In the genomic region with DNA sequence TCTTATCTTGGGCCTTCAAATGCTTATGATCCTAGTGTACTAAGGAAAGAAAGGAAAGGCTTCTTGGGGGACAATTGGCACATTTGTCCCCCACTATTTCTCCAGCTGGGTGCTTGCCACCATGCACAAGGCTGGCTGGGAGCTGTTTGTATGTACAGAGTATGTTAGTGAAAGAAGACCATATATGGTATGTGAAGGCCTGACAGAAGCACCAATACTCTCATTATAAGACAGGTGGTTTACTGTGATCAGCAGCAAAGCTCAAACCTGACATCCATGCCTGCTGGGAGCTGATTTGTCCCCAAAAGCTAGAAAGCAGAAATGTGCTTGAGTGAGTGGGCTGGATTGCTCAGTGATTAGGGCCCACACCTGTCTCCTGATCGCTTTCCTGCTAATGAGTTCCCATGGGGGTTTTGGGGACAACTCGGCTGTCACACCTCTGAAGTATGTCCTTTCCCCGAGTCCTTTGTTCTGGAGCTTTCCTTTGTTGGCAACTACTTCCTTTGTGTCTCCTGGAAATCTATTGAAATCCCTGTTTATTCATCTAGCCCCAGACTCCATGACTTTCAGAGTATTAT, we compare ENCODE assay signal across 31 mouse cellular contexts. TPM values are rescaled to one million over a fixed set of nuclear protein-coding genes. Genes with fewer than 3 reads are reported as not detected.
DNase-seq lines count a peak whose midpoint lies in the region; ATAC-seq and TF ChIP-seq lines count a peak whose summit lies in the region.
"Had no signal": no experiment of that assay in that cellular context is flagged by ENCODE, and none has a peak within 500 bp of the region (broad histone marks: within the 10 kb centered on the region; RNA-seq: fewer than 3 reads in every experiment).

No protein-coding gene starts in this region.

- peak; percentile 20 for DNase-seq in forebrain, embryonic 14.5 days (ENCODE audit: low spot score)
- DNase-seq in forebrain, postnatal 0 days, result no peak
- peak; percentile 49 for DNase-seq in midbrain, embryonic 14.5 days
- no peak for DNase-seq in midbrain, embryonic 10.5 days (ENCODE audit: low spot score)
- DNase-seq in limb, embryonic 10.5 days (ENCODE audit: low spot score), result no peak
- DNase-seq: adrenal gland, adult 8-10 months; adrenal gland, postnatal 25 days; cerebellum, adult 11 months; cerebellum, adult 2 months; cerebellum, adult 9-11 months; cerebellum, postnatal 25 days; gastrocnemius, adult 2 months; gastrocnemius, postnatal 14 days; heart, adult 18-20 months; heart, postnatal 14 days; heart, postnatal 4 days had no signal

- no peak overlapping the region for H3K4me3 ChIP-seq in forebrain, embryonic 14.5 days (ENCODE audit: low read depth, low read length)
- no peak overlapping the region for H3K4me3 ChIP-seq in forebrain, postnatal 0 days (ENCODE audit: low read depth, low read length)
- H3K4me3 ChIP-seq in midbrain, embryonic 14.5 days (replicated peaks; ENCODE audit: low read depth, low read length), result no peak overlapping the region
- no peak overlapping the region for H3K4me3 ChIP-seq in midbrain, embryonic 10.5 days
- no peak overlapping the region for H3K4me3 ChIP-seq in midbrain, embryonic 16.5 days (ENCODE audit: low read depth, low read length)
- H3K4me3 ChIP-seq in limb, embryonic 10.5 days, result no peak overlapping the region
- H3K4me3 ChIP-seq: embryonic facial prominence, embryonic 13.5 days; forebrain, embryonic 10.5 days; forebrain, embryonic 15.5 days; gastrocnemius, adult 2 months; heart, embryonic 13.5 days had no signal

- TF ChIP-seq CTCF in forebrain, postnatal 0 days (IDR thresholded peaks at IDR 0.05; ENCODE audit: low read depth), result no peak

- H3K9me3 ChIP-seq in forebrain, embryonic 14.5 days (replicated peaks; ENCODE audit: control insufficient read depth, low read length), result no peaks in the 10 kb centered on the region
- H3K9me3 ChIP-seq in forebrain, postnatal 0 days (ENCODE audit: low read length), result no peaks in the 10 kb centered on the region
- no peaks in the 10 kb centered on the region for H3K9me3 ChIP-seq in midbrain, embryonic 14.5 days (ENCODE audit: control insufficient read depth, low read length)
- H3K9me3 ChIP-seq in midbrain, embryonic 10.5 days (replicated peaks), result no peaks in the 10 kb centered on the region
- H3K9me3 ChIP-seq in midbrain, embryonic 16.5 days (replicated peaks; ENCODE audit: control insufficient read depth, low read length, poor library complexity, severe bottlenecking), result no peaks in the 10 kb centered on the region
- H3K9me3 ChIP-seq in limb, embryonic 10.5 days (replicated peaks), result no peaks in the 10 kb centered on the region
- H3K9me3 ChIP-seq: embryonic facial prominence, embryonic 13.5 days; forebrain, embryonic 10.5 days; forebrain, embryonic 15.5 days; heart, embryonic 13.5 days had no signal

- ATAC-seq in forebrain, embryonic 14.5 days, result peak; percentile 20; the same call in 1 of the 2 replicates
- no peak for ATAC-seq in forebrain, postnatal 0 days
- peak; percentile 31; the same call in 1 of the 2 replicates for ATAC-seq in midbrain, embryonic 14.5 days (ENCODE audit: low FRiP score, low TSS enrichment)
- peak; percentile 71 for ATAC-seq in midbrain, embryonic 16.5 days
- ATAC-seq: forebrain, embryonic 15.5 days; hindbrain, postnatal 0 days; inflammation-experienced regulatory T-cells, adult 6 months; intestine, embryonic 16.5 days had no signal

- H3K27me3 ChIP-seq in forebrain, embryonic 14.5 days (replicated peaks; ENCODE audit: control insufficient read depth, insufficient read depth, low read length), result no peaks in the 10 kb centered on the region
- H3K27me3 ChIP-seq in forebrain, postnatal 0 days (ENCODE audit: insufficient read depth, low read length), result no peaks in the 10 kb centered on the region
- H3K27me3 ChIP-seq in midbrain, embryonic 14.5 days (ENCODE audit: control insufficient read depth, insufficient read depth, low read length), result no peaks in the 10 kb centered on the region
- no peaks in the 10 kb centered on the region for H3K27me3 ChIP-seq in midbrain, embryonic 10.5 days (ENCODE audit: low read depth, poor library complexity, severe bottlenecking)
- no peaks in the 10 kb centered on the region for H3K27me3 ChIP-seq in midbrain, embryonic 16.5 days (ENCODE audit: control insufficient read depth, insufficient read depth, low read depth, low read length)
- H3K27me3 ChIP-seq in limb, embryonic 10.5 days (ENCODE audit: low read depth, poor library complexity, severe bottlenecking), result no peaks in the 10 kb centered on the region
- H3K27me3 ChIP-seq: embryonic facial prominence, embryonic 13.5 days; forebrain, embryonic 15.5 days; heart, embryonic 13.5 days had no signal

- no peak overlapping the region for H3K4me2 ChIP-seq in forebrain, embryonic 14.5 days (ENCODE audit: low read length)
- H3K4me2 ChIP-seq in forebrain, postnatal 0 days (ENCODE audit: low read depth), result no peak overlapping the region
- no peak overlapping the region for H3K4me2 ChIP-seq in midbrain, embryonic 14.5 days (ENCODE audit: low read length)
- no peak overlapping the region for H3K4me2 ChIP-seq in midbrain, embryonic 16.5 days (ENCODE audit: low read length)
- H3K4me2 ChIP-seq: embryonic facial prominence, embryonic 13.5 days; forebrain, embryonic 15.5 days; heart, embryonic 13.5 days; hindbrain, embryonic 14.5 days had no signal

- H3K36me3 ChIP-seq in forebrain, embryonic 14.5 days (ENCODE audit: control insufficient read depth, insufficient read depth, low read length), result no peaks in the 10 kb centered on the region
- no peaks in the 10 kb centered on the region for H3K36me3 ChIP-seq in forebrain, postnatal 0 days (ENCODE audit: insufficient read depth)
- no peaks in the 10 kb centered on the region for H3K36me3 ChIP-seq in midbrain, embryonic 14.5 days (ENCODE audit: control insufficient read depth, insufficient read depth, low read length)
- no peaks in the 10 kb centered on the region for H3K36me3 ChIP-seq in midbrain, embryonic 10.5 days
- H3K36me3 ChIP-seq in midbrain, embryonic 16.5 days (ENCODE audit: control insufficient read depth, insufficient read depth, low read length), result no peaks in the 10 kb centered on the region
- H3K36me3 ChIP-seq in limb, embryonic 10.5 days, result no peaks in the 10 kb centered on the region
- H3K36me3 ChIP-seq: embryonic facial prominence, embryonic 13.5 days; forebrain, embryonic 10.5 days; forebrain, embryonic 15.5 days; heart, embryonic 13.5 days had no signal

- H3K27ac ChIP-seq in forebrain, embryonic 14.5 days (ENCODE audit: low read depth, low read length), result no peak overlapping the region
- no peak overlapping the region for H3K27ac ChIP-seq in forebrain, postnatal 0 days (ENCODE audit: low read depth, low read length)
- no peak overlapping the region for H3K27ac ChIP-seq in midbrain, embryonic 14.5 days (replicated peaks; ENCODE audit: low read depth, low read length)
- no peak overlapping the region for H3K27ac ChIP-seq in midbrain, embryonic 10.5 days (replicated peaks)
- no peak overlapping the region for H3K27ac ChIP-seq in midbrain, embryonic 16.5 days (ENCODE audit: low read length)
- no peak overlapping the region for H3K27ac ChIP-seq in limb, embryonic 10.5 days
- H3K27ac ChIP-seq: embryonic facial prominence, embryonic 13.5 days; forebrain, embryonic 10.5 days; forebrain, embryonic 15.5 days; gastrocnemius, adult 2 months; heart, embryonic 13.5 days; hindbrain, embryonic 14.5 days; hindbrain, postnatal 0 days had no signal

- H3K9ac ChIP-seq in forebrain, embryonic 14.5 days (ENCODE audit: low read length), result no peak overlapping the region
- H3K9ac ChIP-seq in forebrain, postnatal 0 days, result no peak overlapping the region
- H3K9ac ChIP-seq in midbrain, embryonic 14.5 days (replicated peaks; ENCODE audit: low read length), result no peak overlapping the region
- no peak overlapping the region for H3K9ac ChIP-seq in midbrain, embryonic 16.5 days (ENCODE audit: low read depth, low read length)
- H3K9ac ChIP-seq: embryonic facial prominence, embryonic 13.5 days; forebrain, embryonic 15.5 days; heart, embryonic 13.5 days; hindbrain, embryonic 14.5 days had no signal

- H3K4me1 ChIP-seq in forebrain, embryonic 14.5 days (ENCODE audit: control insufficient read depth, insufficient read depth, low read length), result no peaks in the 10 kb centered on the region
- H3K4me1 ChIP-seq in forebrain, postnatal 0 days (ENCODE audit: insufficient read depth), result no peaks in the 10 kb centered on the region
- H3K4me1 ChIP-seq in midbrain, embryonic 14.5 days (ENCODE audit: control insufficient read depth, insufficient read depth, low read length), result no peaks in the 10 kb centered on the region
- H3K4me1 ChIP-seq in midbrain, embryonic 10.5 days, result peaks cover 2% of the 10 kb centered on the region; the same call in 1 of the 2 replicates
- H3K4me1 ChIP-seq in midbrain, embryonic 16.5 days (ENCODE audit: control insufficient read depth, insufficient read depth, low read length), result no peaks in the 10 kb centered on the region
- no peaks in the 10 kb centered on the region for H3K4me1 ChIP-seq in limb, embryonic 10.5 days
- H3K4me1 ChIP-seq: embryonic facial prominence, embryonic 13.5 days; forebrain, embryonic 15.5 days; heart, embryonic 13.5 days had no signal

- 34% methylated on average over 3 of the region's 3 CpGs for WGBS in forebrain, embryonic 14.5 days
- 20% methylated on average over 3 of the region's 3 CpGs for WGBS in forebrain, postnatal 0 days
- WGBS in midbrain, embryonic 14.5 days, result 23% methylated on average over 3 of the region's 3 CpGs
- 44% methylated on average over 3 of the region's 3 CpGs for WGBS in midbrain, embryonic 10.5 days
- WGBS in midbrain, embryonic 16.5 days, result 32% methylated on average over 3 of the region's 3 CpGs
- 80% methylated on average over 3 of the region's 3 CpGs for WGBS in limb, embryonic 10.5 days

RNA-seq across cellular contexts. Expression of gene Izumo1r, which starts 38.5 kb away (rescaled TPM):
- not detected in 2 replicates for polyA plus RNA-seq in forebrain, embryonic 14.5 days (2014; fragmentation: Nextera tagmentation; extraction: Ambion mirVana)
- not detected in 2 replicates for total RNA-seq in forebrain, postnatal 0 days (2014; rRNA removed)
- polyA plus RNA-seq in forebrain, postnatal 0 days (2015; fragmentation: Nextera tagmentation; extraction: Ambion mirVana), result not detected in 2 replicates
- not detected in 2 replicates for polyA plus RNA-seq in midbrain, embryonic 14.5 days (2014; fragmentation: Nextera tagmentation; extraction: Ambion mirVana)
- polyA plus RNA-seq in midbrain, embryonic 10.5 days (2016; fragmentation: Nextera tagmentation; extraction: Ambion mirVana), result not detected in 2 replicates
- polyA plus RNA-seq in midbrain, embryonic 16.5 days (2015; fragmentation: Nextera tagmentation; extraction: Ambion mirVana), result not detected in 2 replicates
- 0.20 TPM in 1 of 2 replicates, not detected in the other for polyA plus RNA-seq in limb, embryonic 10.5 days (2016; fragmentation: Nextera tagmentation; extraction: Ambion mirVana)
- total RNA-seq: adrenal gland, adult 8-10 months; adrenal gland, postnatal 25 days; common myeloid progenitor, adult 5-6 weeks; gastrocnemius, adult 2 months; gastrocnemius, postnatal 14 days; gastrocnemius, postnatal 4 days; heart, postnatal 4 days; hindbrain, postnatal 0 days; MEL had no signal
- polyA plus RNA-seq: C2C12; cerebellum, adult 2 months; forebrain, embryonic 10.5 days; forebrain, embryonic 15.5 days; frontal cortex, adult 2 months; heart, embryonic 13.5 days; hindbrain, embryonic 11.5 days; hindbrain, embryonic 14.5 days; hindbrain, postnatal 0 days; intestine, embryonic 16.5 days had no signal

Comparison
In these comparisons a context has a peak if more than half of its experiments do, and no peak if none do; other contexts are left out.
1. DNase-seq: peak in forebrain, embryonic 14.5 days (single experiment) and midbrain, embryonic 14.5 days (single experiment); none in forebrain, postnatal 0 days (single experiment), midbrain, embryonic 10.5 days (single experiment) and limb, embryonic 10.5 days (single experiment).